Mouse (Mus musculus): ENCODE data around the gene Hoxa6.

Gene Hoxa6

GRCm38 (mm10) chr6:52208072-52208867 is at the start of gene Hoxa6:
Gene Hoxa6, minus strand, starts transcription at chr6:52208722.
- DNase-seq: no peak

- DNase-seq: peak; percentile 85
These were observed 48.4 kb upstream of the Hoxa6 start for GRCm38 (mm10) chr6:52256956-52257355.

GRCm38 (mm10) chr6:52253511-52254500 is 45.3 kb upstream of the Hoxa6 start:
- DNase-seq: peak; percentile 37

DNA sequence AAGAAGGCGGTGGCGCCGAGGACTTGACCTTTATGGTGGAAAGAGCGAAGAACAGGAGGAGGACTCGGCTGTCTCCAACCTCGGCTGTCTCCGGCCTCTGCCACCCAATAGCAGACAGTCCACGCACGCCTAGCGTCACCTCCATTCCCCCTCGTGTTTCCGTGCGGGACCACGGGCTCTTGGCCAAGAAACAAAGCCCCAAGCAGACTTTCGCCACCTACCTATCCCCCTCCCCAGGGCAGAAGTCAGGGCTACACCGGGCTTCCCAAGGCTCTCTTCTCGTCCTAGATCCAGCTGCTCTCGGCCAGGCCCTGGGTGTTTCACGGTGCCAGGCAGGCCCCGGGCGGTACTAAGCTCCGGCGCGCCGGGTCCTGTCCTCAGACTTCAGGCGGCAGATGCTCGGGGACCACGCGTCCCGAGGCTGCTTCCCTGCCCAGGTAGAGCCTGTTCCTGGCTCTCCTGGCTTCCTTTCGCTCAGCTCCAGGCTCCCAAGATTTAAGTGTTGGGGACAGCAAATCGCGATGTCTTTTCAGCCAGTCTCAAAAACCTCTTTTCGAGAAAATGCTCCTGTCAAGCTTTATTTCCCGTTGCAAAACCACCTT is 44.4 kb upstream of the Hoxa6 start:
- DNase-seq: no peak

GRCm38 (mm10) chr6:52252016-52252774 is 43.7 kb upstream of the Hoxa6 start:
- DNase-seq: no peak

- DNase-seq: no peak
These were observed 42.8 kb upstream of the Hoxa6 start for GRCm38 (mm10) chr6:52251177-52251879.

- no peak for DNase-seq
These were observed 41.3 kb upstream of the Hoxa6 start for GRCm38 (mm10) chr6:52249826-52250225.

- DNase-seq: no peak
These were observed 40.9 kb upstream of the Hoxa6 start for GRCm38 (mm10) chr6:52249415-52249738.

- DNase-seq: no peak
These were observed 40.3 kb upstream of the Hoxa6 start for GRCm38 (mm10) chr6:52248638-52249414.

DNA sequence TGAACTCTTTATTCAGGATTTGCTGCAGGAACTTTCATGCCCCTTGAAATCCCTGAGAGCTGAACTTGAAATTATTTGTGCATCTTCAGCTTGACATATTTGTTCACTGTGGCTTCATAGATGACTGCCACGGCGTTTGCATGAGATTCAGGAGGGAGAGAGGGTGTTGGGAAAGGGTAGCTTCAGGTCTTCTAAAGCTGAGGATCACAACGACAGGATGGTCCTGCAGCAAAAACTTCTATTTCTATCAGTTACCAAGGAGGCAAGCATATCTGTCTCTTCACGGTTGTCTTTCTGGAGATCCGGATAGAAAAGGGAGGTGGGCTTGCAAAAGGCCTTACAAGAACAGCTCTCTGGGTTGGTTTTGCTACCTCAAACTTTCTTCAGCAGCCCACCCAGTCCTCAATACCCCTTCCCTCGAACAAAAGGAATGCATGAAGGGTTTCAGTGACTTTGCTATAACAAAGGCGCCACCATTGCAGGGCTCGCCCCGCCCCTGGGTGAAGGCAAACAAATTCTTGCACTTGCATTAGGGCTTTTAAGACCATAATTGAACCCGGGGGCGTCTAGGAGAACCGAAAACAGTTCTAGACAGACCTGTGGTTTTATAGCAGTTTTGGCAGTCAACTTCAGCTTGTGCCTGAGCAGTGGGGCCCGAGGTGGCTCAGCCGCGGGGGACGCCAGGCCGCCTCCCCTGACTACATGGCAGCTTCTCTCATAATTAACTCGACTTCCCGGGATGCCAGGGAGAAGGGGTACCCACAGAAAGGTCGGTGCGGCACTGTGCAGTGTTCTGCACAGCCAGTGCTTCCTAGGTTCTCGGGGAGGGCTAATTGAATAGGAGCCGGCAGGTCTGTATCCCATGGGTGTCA is 39.5 kb upstream of the Hoxa6 start:
- DNase-seq: no peak

DNA sequence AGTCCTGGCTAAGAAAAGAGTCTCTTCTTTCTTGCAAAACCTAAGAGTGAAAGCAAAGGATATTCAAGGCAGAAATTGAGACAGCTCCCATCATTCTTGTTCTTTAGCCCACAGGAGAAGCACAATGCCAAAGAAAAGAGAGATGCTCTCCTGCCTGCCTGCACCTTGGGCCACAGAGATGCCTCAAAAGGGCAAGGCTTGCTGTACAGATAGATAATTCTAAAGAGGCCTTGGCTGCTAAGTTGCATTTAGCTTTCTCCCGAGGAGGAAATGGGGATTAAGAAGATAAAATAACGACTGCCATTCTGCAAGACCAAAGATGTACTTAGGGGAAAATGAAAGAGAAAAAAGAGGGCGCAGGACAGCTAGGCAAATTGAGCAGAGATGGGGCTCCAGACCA is 38.4 kb upstream of the Hoxa6 start:
- no peak for DNase-seq

GRCm38 (mm10) chr6:52246403-52246803 is 37.9 kb upstream of the Hoxa6 start:
- no peak for DNase-seq

DNA sequence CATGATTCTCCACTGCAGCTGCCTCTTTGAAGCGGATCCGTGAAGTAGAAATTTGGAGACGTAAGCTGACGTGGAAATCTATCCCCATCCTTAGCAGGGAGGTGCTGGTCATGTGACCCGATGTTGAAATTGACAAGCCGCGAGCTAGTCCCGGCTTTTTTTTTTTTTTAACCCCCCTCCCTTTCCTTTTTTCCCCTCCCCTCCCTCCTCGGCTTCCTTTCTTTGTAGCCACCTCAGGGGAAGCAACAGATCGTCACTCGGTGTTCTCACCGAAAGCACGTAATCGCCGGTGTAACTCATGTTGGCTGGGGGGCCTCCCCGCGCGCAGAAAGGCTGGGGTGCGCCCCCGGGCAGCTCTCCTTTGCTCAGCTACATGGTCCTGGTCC is 37.2 kb upstream of the Hoxa6 start, which contains the start of gene Hoxa11:
Gene Hoxa11 (minus strand): TSS at position 54 of the 386 bp plus-strand sequence.
- no peak for DNase-seq

DNA sequence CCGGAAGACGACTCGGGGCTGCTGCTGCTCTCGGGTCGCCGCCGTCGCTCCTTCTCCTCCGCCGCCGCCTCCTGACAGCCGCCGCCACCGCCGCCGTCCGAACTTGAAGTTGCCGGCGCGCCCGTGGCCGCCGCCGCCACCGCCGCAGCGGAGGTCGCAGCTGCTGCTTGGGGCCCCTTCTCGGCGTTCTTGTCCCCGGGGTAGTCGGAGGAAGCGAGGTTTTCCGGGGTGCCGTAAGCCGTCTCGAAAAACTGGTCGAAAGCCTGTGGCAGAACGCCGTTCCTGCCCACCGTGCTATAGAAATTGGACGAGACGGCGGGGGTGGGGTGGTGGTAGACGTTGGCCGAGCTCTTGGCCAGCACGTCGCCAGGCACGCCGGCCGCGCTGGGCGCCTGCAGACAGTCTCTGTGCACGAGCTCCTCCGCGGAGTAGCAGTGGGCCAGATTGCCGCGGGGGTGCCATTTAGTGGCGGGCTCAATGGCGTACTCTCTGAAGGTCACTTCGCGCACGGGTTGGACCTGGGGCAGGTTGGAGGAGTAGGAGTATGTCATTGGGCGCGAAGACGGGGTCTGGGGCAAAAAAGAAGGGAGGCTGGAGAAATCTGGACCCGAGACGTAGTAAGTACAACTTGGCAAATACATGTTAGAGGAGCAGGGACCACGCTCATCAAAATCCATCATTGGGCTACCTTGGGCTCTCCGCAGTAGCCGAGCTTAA is 36.7 kb upstream of the Hoxa6 start:
- DNase-seq: no peak

- no peak for DNase-seq
These were observed 36.0 kb upstream of the Hoxa6 start for GRCm38 (mm10) chr6:52244471-52245039.

DNA sequence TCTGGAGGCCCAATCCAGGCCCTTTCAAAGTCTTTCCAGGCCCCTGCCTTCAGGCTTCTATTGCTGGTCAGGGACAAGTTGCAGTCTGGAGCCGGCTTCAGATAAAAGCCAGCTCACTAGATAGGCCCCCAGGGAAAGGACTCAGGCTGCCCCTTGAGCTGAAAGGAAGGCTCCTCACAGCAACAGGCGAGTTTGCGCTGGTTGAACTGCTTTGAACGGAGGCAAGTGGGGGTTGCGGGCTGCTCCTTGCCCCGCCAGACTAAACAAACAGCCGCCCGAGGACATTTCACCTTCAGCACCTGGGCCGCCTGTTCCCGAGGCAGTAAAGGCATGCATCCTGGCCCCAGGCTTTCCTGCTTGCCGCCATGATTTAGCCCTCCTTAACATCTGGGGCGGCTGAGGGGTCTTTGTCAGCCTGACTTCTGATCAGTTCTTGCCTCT is 35.2 kb upstream of the Hoxa6 start:
- no peak for DNase-seq

DNA sequence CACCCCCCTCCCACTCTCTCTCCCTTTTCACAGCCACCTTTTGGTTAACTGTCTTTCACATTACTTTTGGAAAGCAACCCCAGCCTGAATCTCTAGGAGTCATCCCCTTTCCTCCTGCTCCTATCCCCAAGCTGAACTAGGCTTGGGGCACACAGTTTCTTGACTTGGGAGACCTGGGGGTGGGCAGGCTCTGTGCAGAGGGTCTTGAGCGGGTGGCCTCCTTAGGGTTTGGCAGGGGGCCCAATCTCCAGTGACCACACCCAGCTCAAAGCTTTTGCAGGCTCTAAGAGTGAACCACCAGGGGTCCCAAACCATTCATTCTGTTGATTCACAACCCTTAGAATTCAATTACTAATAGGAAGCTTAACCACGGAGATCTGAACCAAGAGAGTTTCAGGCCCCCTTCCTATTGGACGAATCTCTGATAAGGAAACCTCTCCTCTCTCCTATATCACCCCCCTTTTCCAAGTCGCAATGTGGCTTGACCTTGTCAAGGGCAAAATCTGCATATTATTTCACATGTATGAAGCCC is 34.3 kb upstream of the Hoxa6 start:
- no peak for DNase-seq

- DNase-seq: no peak
These were observed 32.6 kb upstream of the Hoxa6 start for GRCm38 (mm10) chr6:52241001-52241621.

Measured in thymus, postnatal 25 days (tissue).